ENCODE assay signal across 8 mouse cellular contexts in genomic region chr8:105852146-105852729, GRCm38 (mm10). TPM values are rescaled to one million over a fixed set of nuclear protein-coding genes. Genes with fewer than 3 reads are reported as not detected.
DNase-seq lines count a peak whose midpoint lies in the region; ATAC-seq and TF ChIP-seq lines count a peak whose summit lies in the region.

No protein-coding gene starts in this region.

- TF ChIP-seq CTCF in heart, adult 2 months (IDR thresholded peaks at IDR 0.05): no peak
- no peak for TF ChIP-seq CTCF in testis, adult 2 months (IDR thresholded peaks at IDR 0.05; ENCODE audit: control insufficient read depth, insufficient read depth, insufficient replicate concordance, low read depth, low read length)

- peak overlapping the region; percentile 53 for H3K27ac ChIP-seq in heart, adult 2 months
- H3K27ac ChIP-seq in testis, adult 2 months (ENCODE audit: control insufficient read depth, insufficient read depth, low read depth, low read length): no peak overlapping the region
- H3K27ac ChIP-seq in liver, embryonic 15.5 days (replicated peaks): peak overlapping the region; percentile 14; the same call in 1 of the 2 replicates

- peaks cover 7% of the 10 kb centered on the region for H3K36me3 ChIP-seq in heart, adult 2 months (ENCODE audit: control insufficient read depth, insufficient read depth, low read length)
- H3K36me3 ChIP-seq in testis, adult 2 months (ENCODE audit: control insufficient read depth, insufficient read depth, low read length): no peaks in the 10 kb centered on the region
- H3K36me3 ChIP-seq in liver, embryonic 15.5 days (replicated peaks): peaks cover 26% of the 10 kb centered on the region

- DNase-seq in heart, adult 2 months: no peak
- DNase-seq in heart, adult 8-10 months (ENCODE audit: low spot score): no peak
- DNase-seq in testis, postnatal 10 days (ENCODE audit: low spot score): no peak
- DNase-seq in spleen, adult 12 weeks (ENCODE audit: low spot score): no peak
- no peak for DNase-seq in thymus, postnatal 10 days (ENCODE audit: low spot score in 2 of 2)
- no peak for DNase-seq in spleen, postnatal 10 days (ENCODE audit: low spot score in 2 of 2)

- intact Hi-C loops in heart, adult 2 months (cut with DNase I): loop anchor here (2.0 to 5.0 kb wide), 4 partner anchors 25 to 160 kb away; partner anchors contain the start of genes Ctrl, Ddx28, Ranbp10 and Tsnaxip1

- no peak for TF ChIP-seq EP300 in heart, adult 2 months (IDR thresholded peaks at IDR 0.05; ENCODE audit: insufficient read depth, low read depth, low read length)

- peak overlapping the region; percentile 82; the same call in 1 of the 2 replicates for H3K4me3 ChIP-seq in heart, adult 2 months
- peak overlapping the region; percentile 99 for H3K4me3 ChIP-seq in testis, adult 2 months (ENCODE audit: control insufficient read depth, low read depth, low read length)
- peak overlapping the region; percentile 80 for H3K4me3 ChIP-seq in liver, embryonic 15.5 days (replicated peaks)

- no peak for ATAC-seq in liver, embryonic 15.5 days (ENCODE audit: insufficient read depth)

- no peaks in the 10 kb centered on the region for H3K9me3 ChIP-seq in liver, embryonic 15.5 days (replicated peaks)

- peak overlapping the region; percentile 77 for H3K4me2 ChIP-seq in liver, embryonic 15.5 days

- H3K4me1 ChIP-seq in heart, adult 2 months (ENCODE audit: control insufficient read depth, insufficient read depth, low read length): peaks cover 9% of the 10 kb centered on the region
- peaks cover 12% of the 10 kb centered on the region for H3K4me1 ChIP-seq in testis, adult 2 months (ENCODE audit: control insufficient read depth, insufficient read depth, low read length)
- H3K4me1 ChIP-seq in liver, embryonic 15.5 days (replicated peaks): peaks cover 48% of the 10 kb centered on the region

- no peak overlapping the region for H3K9ac ChIP-seq in heart, adult 2 months (ENCODE audit: low read depth, low read length)
- no peak overlapping the region for H3K9ac ChIP-seq in liver, embryonic 15.5 days

- 72% methylated on average over 12 of the region's 12 CpGs for WGBS in heart, adult 2 months
- 73% methylated on average over 12 of the region's 12 CpGs for WGBS in liver, embryonic 15.5 days (ENCODE audit: insufficient replicate concordance)

- no peaks in the 10 kb centered on the region for H3K79me2 ChIP-seq in heart, adult 2 months (replicated peaks; ENCODE audit: control insufficient read depth, insufficient read depth, low read length)

- H3K27me3 ChIP-seq in heart, adult 2 months (ENCODE audit: control insufficient read depth, insufficient read depth, low read length): no peaks in the 10 kb centered on the region
- no peaks in the 10 kb centered on the region for H3K27me3 ChIP-seq in testis, adult 2 months (ENCODE audit: control insufficient read depth, insufficient read depth, low read length)
- no peaks in the 10 kb centered on the region for H3K27me3 ChIP-seq in liver, embryonic 15.5 days

- TF ChIP-seq POLR2A in heart, adult 2 months (IDR thresholded peaks at IDR 0.05; ENCODE audit: insufficient read depth, low read depth, low read length): no peak
- no peak for TF ChIP-seq POLR2A in testis, adult 2 months (IDR thresholded peaks at IDR 0.05; ENCODE audit: control insufficient read depth, low read depth, low read length)

RNA-seq across cellular contexts. Expression of gene Cenpt, which starts 0.8 kb away (rescaled TPM):
- 1 to 10 TPM; 2.3 to 2.7 TPM for total RNA-seq in heart, adult 2 months (2021)
- polyA plus RNA-seq in heart, adult 2 months (2012; rRNA removed): 6.0 and 6.4 TPM in 2 replicates
- total RNA-seq in heart, adult 8-10 months (2022): 1 to 10 TPM; 2.0 to 2.6 (median 2.5) TPM
- polyA plus RNA-seq in testis, adult 2 months (2012; rRNA removed): 15.7 and 16.3 TPM in 2 replicates
- 20.3 and 22.7 TPM in 2 replicates for polyA plus RNA-seq in liver, embryonic 15.5 days (2015; fragmentation: Nextera tagmentation; extraction: Ambion mirVana)

RNA-seq across cellular contexts. Expression of gene Thap11, which starts 2.7 kb away (rescaled TPM):
- total RNA-seq in heart, adult 2 months (2021): 10 to 100 TPM; 26.8 to 30.1 TPM
- polyA plus RNA-seq in heart, adult 2 months (2012; rRNA removed): 33.0 and 42.2 TPM in 2 replicates
- 10 to 100 TPM; 26.4 to 30.7 (median 28.0) TPM for total RNA-seq in heart, adult 8-10 months (2022)
- polyA plus RNA-seq in testis, adult 2 months (2012; rRNA removed): 13.1 and 14.0 TPM in 2 replicates
- 31.5 and 32.2 TPM in 2 replicates for polyA plus RNA-seq in liver, embryonic 15.5 days (2015; fragmentation: Nextera tagmentation; extraction: Ambion mirVana)

RNA-seq across cellular contexts. Expression of gene Nutf2, which starts 8.1 kb away (rescaled TPM):
- total RNA-seq in heart, adult 2 months (2021): 10 to 100 TPM; 35.5 to 39.8 TPM
- 56.1 and 67.7 TPM in 2 replicates for polyA plus RNA-seq in heart, adult 2 months (2012; rRNA removed)
- total RNA-seq in heart, adult 8-10 months (2022): 10 to 100 TPM; 16.4 to 44.3 (median 30.6) TPM
- 29.9 and 32.1 TPM in 2 replicates for polyA plus RNA-seq in testis, adult 2 months (2012; rRNA removed)
- 85.2 and 94.1 TPM in 2 replicates for polyA plus RNA-seq in liver, embryonic 15.5 days (2015; fragmentation: Nextera tagmentation; extraction: Ambion mirVana)

RNA-seq across cellular contexts. Expression of gene Tsnaxip1, which starts 24.7 kb away (rescaled TPM):
- total RNA-seq in heart, adult 2 months (2021): not detected
- polyA plus RNA-seq in heart, adult 2 months (2012; rRNA removed): 0.20 TPM in 1 of 2 replicates, not detected in the other
- not detected for total RNA-seq in heart, adult 8-10 months (2022)
- 130 and 137 TPM in 2 replicates for polyA plus RNA-seq in testis, adult 2 months (2012; rRNA removed)
- polyA plus RNA-seq in liver, embryonic 15.5 days (2015; fragmentation: Nextera tagmentation; extraction: Ambion mirVana): 0.07 and 0.22 TPM in 2 replicates

RNA-seq across cellular contexts. Expression of gene Ranbp10, which starts 25.1 kb away (rescaled TPM):
- 10 to 100 TPM; 18.0 to 18.5 TPM for total RNA-seq in heart, adult 2 months (2021)
- 20.0 and 22.3 TPM in 2 replicates for polyA plus RNA-seq in heart, adult 2 months (2012; rRNA removed)
- total RNA-seq in heart, adult 8-10 months (2022): 10 to 100 TPM; 17.4 to 20.0 (median 18.7) TPM
- 48.4 and 50.2 TPM in 2 replicates for polyA plus RNA-seq in testis, adult 2 months (2012; rRNA removed)
- polyA plus RNA-seq in liver, embryonic 15.5 days (2015; fragmentation: Nextera tagmentation; extraction: Ambion mirVana): 45.0 and 52.2 TPM in 2 replicates
